Mouse (Mus musculus) central nervous system, embryonic 11.5 days (tissue): ENCODE measurements around the gene Zfp334. TPM values are rescaled to one million over a fixed set of nuclear protein-coding genes. Genes with fewer than 3 reads are reported as not detected.

Experiments used
- polyA plus RNA-seq: library from polyadenylated mRNA; depleted of rRNA; stranded (reverse); fragments of >200 nt; gene quantifications from 2 replicates; pipeline ENCODE4 v1.2.3, GENCODE M21; 2012; rRNA removed

The Zfp334 gene
- 20.6 and 22.5 TPM in 2 replicates for polyA plus RNA-seq

DNA sequence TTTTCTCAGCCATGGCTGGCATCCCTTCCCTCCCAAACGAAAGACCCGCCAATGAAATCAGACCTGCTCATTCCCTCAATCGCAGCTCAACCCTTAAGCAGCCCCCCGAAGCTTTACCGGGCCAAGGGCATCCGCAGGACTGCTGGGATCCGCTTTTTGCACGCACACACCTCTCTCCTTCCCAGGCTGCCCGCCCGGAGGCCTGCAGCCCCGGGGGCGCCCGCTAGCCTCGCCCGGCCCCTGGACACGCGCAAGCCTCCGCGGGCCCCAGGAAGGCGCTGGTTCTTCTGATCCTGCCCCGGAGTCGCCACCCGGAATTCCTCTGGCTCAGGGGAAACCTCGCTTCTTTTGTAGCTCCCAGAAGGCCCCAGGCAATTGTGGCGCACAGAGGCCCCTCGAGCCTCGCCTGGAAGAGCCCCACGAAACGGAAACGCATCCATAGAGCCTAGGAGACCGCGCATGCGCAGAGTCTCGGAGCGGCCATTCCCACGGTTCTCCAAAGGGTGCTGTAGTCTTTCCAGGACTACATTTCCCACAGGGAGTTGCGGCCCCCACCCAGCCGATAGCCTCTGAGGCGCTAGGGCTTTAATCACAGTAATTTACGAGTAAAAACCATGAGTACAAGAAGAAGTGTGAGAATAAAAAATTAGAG lies at the start of gene Zfp334:
Zfp334 (minus strand) TSS at position 416 of the 652 bp plus-strand sequence.

DNA sequence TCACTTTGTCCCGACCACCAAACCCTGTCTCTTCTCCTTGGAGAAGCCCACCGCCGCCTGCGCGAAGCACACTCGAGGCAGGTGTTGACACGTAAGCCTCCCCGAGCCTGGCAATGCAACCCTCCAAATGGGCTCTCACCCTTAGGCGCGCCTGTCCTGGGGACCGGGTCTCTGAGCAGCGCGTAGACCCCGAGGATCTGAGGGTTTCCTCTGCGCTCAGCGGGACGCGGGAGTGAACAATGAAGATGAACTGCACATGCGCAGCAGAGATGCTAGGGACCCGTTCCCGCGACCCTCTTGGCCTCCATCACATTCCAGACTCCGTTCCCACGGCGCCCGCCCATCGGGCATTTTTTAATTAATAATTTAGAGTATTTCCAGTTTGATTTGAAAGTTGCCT lies 19.6 kb downstream of the Zfp334 start, which contains the start of gene Zfp663:
Zfp663 (minus strand) TSS at position 234 of the 400 bp plus-strand sequence.

DNA sequence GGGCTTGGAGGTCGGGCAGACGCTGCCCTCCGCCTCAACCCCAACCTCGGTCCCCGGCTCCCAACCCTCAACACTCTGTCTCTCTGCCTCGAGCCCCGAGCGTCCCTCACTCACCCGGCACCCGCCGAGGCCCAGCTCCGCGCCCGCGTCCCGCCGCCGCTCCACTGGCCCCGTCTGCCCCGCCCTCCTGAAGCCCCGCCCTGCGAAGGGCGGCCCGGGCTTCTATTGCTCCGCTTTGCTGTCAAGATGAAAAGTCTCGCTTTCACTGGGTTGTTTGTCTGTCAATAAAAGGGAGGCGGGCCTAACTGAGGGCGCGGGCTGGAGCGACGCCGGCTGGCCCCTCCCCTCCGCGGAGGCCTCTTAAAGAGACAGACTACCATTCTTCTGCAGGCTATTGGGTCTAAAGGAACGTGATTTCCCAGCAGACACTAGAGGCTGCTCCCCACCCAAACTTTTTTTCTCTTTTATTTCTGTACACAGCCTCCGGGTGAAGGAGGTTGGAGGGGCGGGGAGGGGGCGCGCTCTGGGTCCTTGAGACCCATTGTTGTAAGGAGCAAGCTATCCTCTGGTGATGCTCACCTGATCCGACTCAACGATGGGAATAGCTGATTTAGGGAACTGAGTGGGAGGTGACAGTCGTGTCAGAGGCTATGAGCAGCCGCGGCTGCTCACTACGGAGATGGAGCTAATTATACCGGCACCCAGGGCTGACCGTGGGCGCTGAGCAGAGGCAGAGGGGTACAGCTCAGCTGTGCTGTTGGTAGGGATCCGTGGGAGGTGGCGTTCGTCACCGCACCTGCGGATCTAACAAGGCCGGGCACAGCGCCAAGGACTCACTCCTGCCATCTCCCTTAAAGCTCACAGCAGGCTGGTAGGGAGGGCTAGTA lies 61.5 kb downstream of the Zfp334 start, which contains the start of gene Elmo2:
Elmo2 (minus strand) TSS at position 176 of the 887 bp plus-strand sequence.

Other genes starting within 250 kb of the Zfp334 start
- 5.7 and 9.5 TPM in 2 replicates for gene Cdh22, start 153.4 kb downstream of the Zfp334 start, polyA plus RNA-seq
- 26.0 and 44.2 TPM in 2 replicates for gene Slc35c2, start 100.4 kb downstream of the Zfp334 start, polyA plus RNA-seq
- 53.6 and 70.2 TPM in 2 replicates for gene Elmo2, start 61.8 kb downstream of the Zfp334 start, polyA plus RNA-seq
- 4.6 and 6.1 TPM in 2 replicates for gene Zfp663, start 19.5 kb downstream of the Zfp334 start, polyA plus RNA-seq
- gene Ocstamp, start 12.1 kb upstream of the Zfp334 start, polyA plus RNA-seq = 0.07 and 0.10 TPM in 2 replicates
- 0.66 and 0.67 TPM in 2 replicates for gene Slc13a3, start 85.0 kb upstream of the Zfp334 start, polyA plus RNA-seq
- 38.4 and 43.2 TPM in 2 replicates for gene Trp53rka, start 105.1 kb upstream of the Zfp334 start, polyA plus RNA-seq
- gene Slc2a10, start 115.5 kb upstream of the Zfp334 start, polyA plus RNA-seq = 2.1 and 3.6 TPM in 2 replicates
- 20.8 and 23.5 TPM in 2 replicates for gene Eya2, start 206.8 kb upstream of the Zfp334 start, polyA plus RNA-seq